Mouse (Mus musculus) common myeloid progenitor, adult 5-6 weeks (primary cell): ENCODE results near the gene Ak2. TPM values are rescaled to one million over a fixed set of nuclear protein-coding genes. Genes with fewer than 3 reads are reported as not detected.

ENCODE experiments used
- ATAC-seq: replicated peaks from 2 replicates; pipeline ENCODE4 v1.8.0; 2016; ENCODE audit warnings: low read depth, mild to moderate bottlenecking, moderate TSS enrichment, inconsistent platforms; ENCODE audit not compliant: poor library complexity, severe bottlenecking
- total RNA-seq: library from RNA; stranded (forward); fragments of 200-1000, 187-1606 nt; gene quantifications from 2 replicates; pipeline ENCODE4 v1.2.3, GENCODE M21; 2017

Ak2 gene
- total RNA-seq, 1 experiment from 2014 or later: 164 TPM

DNA sequence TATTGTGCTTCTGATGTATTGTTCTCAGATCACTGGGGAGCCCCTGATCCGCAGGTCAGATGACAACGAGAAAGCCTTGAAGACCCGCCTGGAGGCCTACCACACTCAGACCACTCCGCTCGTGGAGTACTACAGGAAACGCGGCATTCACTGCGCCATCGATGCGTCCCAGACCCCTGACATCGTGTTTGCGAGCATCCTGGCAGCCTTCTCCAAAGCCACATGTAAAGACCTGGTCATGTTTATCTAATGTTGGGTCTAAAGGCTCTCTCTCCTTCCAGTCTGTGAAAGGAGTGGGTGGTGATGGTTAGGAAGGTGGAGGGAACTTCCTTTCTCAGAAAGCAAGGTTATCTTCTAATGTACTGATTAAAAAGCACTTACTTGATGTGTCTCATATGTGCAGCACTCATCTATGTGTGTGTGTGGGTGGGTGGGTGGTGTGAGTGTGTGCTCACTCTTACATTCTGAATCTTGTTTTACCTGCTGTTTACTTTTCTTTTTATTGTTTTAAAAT, 16.3 kb downstream of the Ak2 start:
- no peak for ATAC-seq

GRCm38 (mm10) chr4:129008672-129009071, 16.9 kb downstream of the Ak2 start:
- peak; percentile 80 for ATAC-seq

DNA sequence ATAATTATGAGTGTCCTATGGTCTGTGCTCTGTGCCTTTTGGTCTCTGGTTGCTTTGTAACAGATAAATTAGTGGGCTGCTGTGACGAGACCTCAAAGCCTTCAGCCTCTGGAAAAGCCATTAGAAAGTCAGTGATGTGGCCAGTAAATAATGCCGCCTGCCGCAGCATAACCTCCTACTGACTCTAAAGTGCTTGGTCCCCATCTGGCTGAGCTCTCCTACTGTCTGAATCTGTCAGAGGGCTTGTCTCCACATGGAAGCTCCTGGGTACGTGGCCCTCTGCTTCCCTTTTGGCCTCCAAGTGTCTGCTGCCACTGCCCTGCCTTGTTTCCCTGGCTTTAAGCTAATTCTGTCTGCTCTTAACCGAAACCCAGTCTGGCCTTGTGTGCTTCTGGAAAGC, 17.8 kb downstream of the Ak2 start:
- ATAC-seq: no peak

DNA sequence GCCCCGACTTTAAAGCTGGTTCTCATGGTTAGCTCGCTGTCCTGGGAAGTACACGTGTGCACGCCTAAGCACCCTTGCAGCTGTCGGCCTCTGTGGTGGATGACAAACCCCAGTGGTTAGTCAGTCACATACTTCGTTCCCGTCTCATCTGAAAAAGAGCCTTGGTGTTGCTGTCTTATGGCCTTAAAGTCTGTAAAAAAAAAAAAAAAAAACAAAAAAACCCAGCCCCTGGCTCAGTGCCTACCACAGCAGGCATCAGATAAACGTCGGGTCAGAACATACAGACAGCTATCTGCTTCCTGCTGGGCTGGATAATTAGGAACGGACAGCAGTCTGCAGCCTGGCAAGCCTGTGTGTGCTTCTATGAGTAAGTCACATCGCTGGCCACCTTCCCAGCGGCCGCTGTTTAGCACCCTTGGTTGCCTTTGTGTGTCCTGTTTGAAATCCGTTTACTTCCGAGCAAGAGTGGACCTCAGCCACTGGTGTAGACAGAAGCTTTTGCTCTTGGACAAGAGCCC, 19.9 kb downstream of the Ak2 start:
- ATAC-seq: peak; percentile 70

DNA sequence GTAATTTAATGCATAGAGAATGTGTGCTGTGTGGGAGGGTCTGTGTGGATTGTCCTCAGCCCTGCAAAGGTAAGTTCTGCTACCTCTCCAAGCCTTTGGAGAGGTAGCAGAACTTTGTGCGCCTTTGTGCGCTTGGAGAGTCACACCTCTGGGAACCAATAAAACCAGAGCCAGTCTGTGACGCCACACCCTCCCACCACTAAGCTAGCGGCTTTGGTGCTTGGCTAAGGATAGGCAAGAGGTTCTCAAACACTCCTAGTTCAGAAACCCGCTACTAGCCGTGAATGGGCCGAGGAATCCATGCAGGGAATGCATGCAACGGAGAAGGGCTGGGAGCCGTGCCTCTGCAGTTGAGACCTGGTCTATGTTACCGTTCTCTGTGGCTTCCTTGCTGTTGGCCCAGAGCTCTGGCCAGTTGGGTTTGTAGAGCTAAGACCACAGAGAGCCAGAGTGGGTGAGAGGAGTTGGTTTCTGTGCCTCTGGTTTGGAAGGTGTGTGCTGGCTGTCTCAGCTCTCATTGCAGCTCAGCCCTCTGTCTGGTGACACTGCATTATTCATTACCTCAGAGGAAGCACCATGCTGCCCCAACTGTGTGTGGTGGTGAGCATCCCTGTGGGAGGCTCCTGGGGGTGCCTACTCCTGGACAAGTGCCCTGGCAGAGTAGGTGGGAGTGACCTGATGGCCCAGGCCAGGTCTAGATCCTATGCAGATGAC, 21.6 kb downstream of the Ak2 start:
- ATAC-seq: no peak

DNA sequence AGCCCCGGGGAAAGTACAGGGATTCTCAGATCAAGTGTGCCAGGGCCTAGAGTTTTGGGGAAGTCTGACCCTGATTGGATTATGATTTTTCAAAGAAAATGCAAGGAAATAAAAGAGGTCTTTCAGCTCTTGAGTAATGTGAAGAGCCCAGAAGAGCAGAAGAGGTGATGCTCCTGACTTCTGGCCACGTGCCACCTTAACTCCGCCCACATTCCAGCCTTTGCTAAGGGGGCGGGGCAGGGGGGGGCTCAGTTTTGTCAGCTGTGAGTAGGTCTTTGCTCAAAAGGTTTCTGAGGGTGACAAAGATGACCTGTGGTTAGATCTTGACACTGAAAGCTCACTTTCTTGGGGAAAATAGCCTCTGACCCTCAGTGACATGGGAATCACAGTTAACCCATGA, 24.6 kb downstream of the Ak2 start:
- no peak for ATAC-seq

DNA sequence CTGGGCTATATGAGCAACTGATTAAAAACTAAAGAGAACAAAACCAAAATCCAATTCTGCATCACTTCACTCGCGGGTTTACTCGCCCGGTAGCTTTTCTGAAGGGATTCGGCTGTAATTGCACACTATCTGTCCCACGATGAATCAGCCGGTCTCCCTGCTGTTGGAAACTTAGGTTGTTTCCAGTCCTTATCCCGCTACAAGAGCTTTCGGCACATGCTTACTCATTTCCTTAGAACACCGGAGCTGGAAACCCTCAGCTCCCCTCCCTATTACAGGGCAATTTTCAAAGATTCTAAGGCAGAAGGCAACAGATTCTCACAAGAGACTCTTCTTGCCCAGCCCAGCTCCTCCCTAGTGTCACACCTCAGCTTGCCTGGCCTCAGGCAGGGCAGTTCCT, 25.4 kb downstream of the Ak2 start:
- ATAC-seq: peak; percentile 34

- 0 out of 2 replicates have a peak, but pooled peaks have one; percentile 20 for ATAC-seq
These were observed 27.2 kb downstream of the Ak2 start for GRCm38 (mm10) chr4:129018788-129019435.

GRCm38 (mm10) chr4:129019788-129020187, 28.0 kb downstream of the Ak2 start:
- no peak for ATAC-seq

GRCm38 (mm10) chr4:129020454-129020853, 28.7 kb downstream of the Ak2 start:
- peak; percentile 13; the same call in 1 of the 2 replicates for ATAC-seq

DNA sequence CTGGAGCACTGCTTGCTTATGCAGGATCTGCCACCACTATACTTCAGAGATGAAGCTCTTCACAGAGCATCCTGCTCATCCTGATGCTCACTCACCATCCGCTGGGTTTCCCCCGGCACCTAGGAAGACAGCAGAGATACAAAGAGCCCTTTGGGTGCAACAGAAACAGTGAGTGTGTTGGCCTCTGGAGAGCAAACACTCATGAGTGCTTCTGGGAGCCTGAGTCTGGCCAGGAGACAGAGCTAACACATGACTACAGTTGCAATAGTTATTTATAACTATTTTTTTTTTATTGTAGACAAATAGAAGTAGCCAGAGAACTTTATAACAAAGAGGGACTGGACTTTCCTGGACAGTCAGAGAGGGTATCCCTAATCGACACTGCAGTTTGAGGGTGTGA, 29.7 kb downstream of the Ak2 start:
- ATAC-seq: no peak

- ATAC-seq: no peak
These were observed 30.1 kb downstream of the Ak2 start for GRCm38 (mm10) chr4:129021886-129022285.

GRCm38 (mm10) chr4:129023884-129024283, 32.1 kb downstream of the Ak2 start:
- ATAC-seq: peak; percentile 30; the same call in 1 of the 2 replicates

DNA sequence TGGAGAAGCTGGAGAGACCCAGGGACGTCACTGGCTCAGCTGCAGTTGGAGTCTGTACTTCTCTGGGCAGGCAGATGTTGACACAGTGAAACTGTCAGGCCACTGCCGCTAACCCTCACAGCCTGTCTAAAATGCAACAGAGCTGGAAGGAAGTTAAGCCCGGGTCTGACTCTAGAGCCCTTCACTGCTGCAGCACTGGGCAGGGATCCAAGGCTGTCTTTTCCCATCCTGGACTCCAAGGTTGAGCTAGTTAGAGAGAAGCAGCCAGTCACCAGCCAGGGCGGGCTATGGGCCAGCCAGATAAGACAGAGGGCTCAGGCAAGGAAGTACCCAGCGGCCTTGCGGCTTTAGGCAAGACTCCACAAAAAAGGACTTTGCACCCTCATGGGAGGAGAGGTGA, 33.0 kb downstream of the Ak2 start:
- ATAC-seq: peak; percentile 95

DNA sequence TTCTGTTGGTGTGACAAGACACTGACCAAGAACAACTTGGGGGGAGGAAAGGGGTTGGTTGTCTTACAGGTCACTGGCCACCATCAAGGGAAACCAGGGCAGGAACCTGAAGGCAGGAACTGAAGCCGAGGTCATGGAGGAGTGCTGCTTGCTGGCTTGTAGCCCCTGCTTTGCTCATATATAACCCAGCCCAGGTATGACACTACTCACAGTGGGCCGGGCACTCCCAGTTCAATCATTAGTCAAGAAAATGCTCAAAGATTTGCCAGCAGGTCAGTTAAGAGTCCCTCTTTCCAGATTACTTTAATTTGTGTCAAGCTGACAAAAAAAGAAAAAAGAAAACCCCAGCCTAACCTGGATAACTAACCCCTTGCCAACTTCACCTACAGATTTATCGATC, 33.9 kb downstream of the Ak2 start:
- ATAC-seq: no peak

DNA sequence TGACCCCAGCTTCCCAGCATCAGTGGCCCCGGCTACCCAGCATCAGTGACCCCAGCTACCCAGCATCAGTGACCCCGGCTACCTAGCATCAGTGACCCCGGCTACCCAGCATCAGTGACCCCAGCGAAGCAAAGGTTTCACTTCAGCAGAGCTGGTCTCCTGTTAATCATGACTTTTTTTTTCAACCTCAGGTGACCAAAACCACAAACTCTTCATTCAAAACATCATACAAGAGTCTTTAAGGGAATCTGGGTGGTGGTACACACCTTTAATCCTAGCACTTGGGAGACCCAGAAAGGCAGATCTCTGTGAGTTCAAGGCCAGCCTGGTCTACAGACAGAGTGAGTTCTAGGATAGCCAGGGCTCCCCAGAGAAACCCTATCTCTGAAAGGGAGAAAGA, 39.0 kb downstream of the Ak2 start:
- no peak for ATAC-seq

DNA sequence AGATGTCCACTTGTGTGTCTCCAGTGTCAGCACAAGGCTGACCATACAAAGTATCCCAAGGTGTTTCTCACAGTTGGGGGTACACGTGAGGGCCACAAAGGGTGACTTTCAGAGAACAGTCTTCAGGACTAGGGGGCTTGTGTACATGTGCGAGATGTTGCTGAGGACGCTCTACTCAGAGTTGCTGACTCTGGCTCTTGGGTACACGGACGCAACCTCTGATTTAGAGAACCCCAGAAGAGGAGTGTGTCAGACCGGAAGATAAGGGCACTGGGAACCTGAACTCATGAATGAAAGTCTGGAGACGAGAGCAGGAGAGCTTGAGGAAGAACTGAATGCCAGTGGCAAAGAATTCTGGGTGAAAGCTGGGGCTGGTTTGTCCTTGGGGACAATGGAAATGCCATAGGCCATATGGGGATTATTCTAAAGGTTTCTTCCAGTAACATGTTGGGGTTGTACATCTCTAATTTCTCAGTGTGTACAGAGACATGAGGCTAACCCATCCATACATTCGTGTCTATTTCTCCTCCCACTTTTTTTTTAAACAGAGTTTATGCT, 39.7 kb downstream of the Ak2 start:
- no peak for ATAC-seq

DNA sequence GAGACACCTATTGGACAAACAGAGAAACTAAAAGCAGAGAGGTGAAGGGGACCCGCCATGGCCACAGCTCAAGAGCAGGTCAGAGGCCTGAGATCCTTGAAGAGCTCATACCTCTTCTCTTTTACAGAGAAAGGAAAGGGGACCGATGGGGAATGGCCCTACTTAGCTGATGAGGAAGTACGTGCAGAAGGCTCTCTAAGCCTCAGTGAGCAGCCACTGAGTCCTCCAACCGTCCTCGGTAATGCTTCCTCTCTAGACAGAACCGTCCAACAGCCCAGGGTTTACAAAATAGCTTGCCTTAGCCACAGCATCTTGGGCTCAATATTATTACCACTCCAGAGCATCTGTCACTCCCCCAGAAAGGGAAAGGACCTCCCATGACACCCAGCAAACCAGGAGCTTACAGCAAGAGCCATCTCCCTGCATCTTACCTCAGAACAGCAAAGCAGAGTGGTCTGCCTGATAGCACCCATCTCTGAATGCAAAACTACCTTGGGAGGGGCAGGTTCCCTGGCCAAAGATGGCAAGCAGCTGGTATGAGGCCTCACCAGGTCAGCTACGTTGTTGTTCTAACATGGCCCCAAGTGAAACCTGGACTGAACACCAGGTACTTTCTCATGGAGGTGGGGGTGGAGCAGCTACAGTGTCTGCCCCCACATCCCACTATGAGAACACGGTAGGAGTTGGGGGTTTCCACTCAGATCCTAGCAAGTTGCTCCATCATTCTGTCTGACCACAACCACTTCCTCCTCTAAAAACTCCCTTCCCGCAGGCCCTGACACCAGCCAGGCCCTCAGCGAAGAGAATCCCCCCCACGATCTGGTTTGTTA, 40.6 kb downstream of the Ak2 start:
- peak; percentile 67 for ATAC-seq

- ATAC-seq: peak; percentile 54
These were observed 41.5 kb downstream of the Ak2 start for GRCm38 (mm10) chr4:129032963-129033951.
